ENCODE assay signal across 8 mouse cellular contexts in the genomic region with DNA sequence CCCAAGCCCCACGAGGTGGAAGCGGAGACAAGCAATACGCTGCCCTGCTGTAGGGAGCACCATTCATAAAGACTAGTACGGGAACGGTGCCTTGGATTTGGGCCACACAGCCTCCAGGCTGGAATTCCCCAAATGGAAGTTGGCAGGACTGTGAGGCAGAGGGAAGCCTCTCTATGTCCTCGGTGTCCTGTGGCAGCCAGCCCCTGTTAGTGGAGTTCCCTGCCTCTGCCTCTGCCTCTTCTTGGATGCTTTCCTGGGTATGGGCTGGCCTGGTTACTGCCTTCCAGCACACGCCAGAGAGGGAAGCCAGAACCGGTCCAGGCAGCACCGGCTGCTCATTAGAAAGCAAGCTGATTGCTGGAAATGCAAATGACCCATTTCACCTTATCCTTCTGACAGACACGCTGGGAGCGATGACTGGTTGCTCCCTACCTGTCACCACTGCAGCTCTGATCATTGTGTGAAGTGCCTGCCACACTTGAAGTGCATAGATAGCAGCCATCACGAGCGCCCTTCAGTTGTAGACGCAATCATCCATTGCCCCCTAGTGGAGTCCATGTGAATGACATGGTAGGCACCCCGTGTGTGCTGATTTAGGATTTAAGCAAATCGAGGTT. TPM values are rescaled to one million over a fixed set of nuclear protein-coding genes. Genes with fewer than 3 reads are reported as not detected.
DNase-seq lines count a peak whose midpoint lies in the region; ATAC-seq lines count a peak whose summit lies in the region.

No protein-coding gene starts in this region.

- H3K9ac ChIP-seq in hindbrain, embryonic 15.5 days = peak overlapping the region; percentile 24; the same call in 1 of the 2 replicates

- H3K36me3 ChIP-seq in hindbrain, embryonic 15.5 days = no peaks in the 10 kb centered on the region

- H3K4me3 ChIP-seq in hindbrain, embryonic 15.5 days = no peak overlapping the region

- no peaks in the 10 kb centered on the region for H3K27me3 ChIP-seq in hindbrain, embryonic 15.5 days

- H3K27ac ChIP-seq in hindbrain, embryonic 15.5 days (replicated peaks) = peak overlapping the region; percentile 89

- H3K4me2 ChIP-seq in hindbrain, embryonic 15.5 days = peak overlapping the region; percentile 41

- H3K9me3 ChIP-seq in hindbrain, embryonic 15.5 days = no peaks in the 10 kb centered on the region

- peaks cover 52% of the 10 kb centered on the region for H3K4me1 ChIP-seq in hindbrain, embryonic 15.5 days (replicated peaks)

- peak; percentile 82 for ATAC-seq in hindbrain, embryonic 15.5 days (ENCODE audit: low FRiP score, low read depth)
- ATAC-seq in megakaryocyte, adult 5-6 weeks (ENCODE audit: poor library complexity, severe bottlenecking) = peak; percentile 79

- WGBS in hindbrain, embryonic 15.5 days = 8% methylated on average over 16 of the region's 16 CpGs

- peak; percentile 61 for DNase-seq in WW6 (ENCODE audit: low read depth, low spot score)
- DNase-seq in cerebellum, postnatal 36 days = peak; percentile 82 to 90
- peak; percentile 85 for DNase-seq in gastrocnemius, adult 18-20 months (ENCODE audit: low spot score)
- DNase-seq in layer of hippocampus, postnatal 36 days = peak; percentile 86 to 88
- peak; percentile 92 for DNase-seq in right cerebral cortex, adult 18-20 months
- DNase-seq in urinary bladder, postnatal 10 days (ENCODE audit: low spot score) = peak; percentile 33

RNA-seq across cellular contexts. Expression of gene Wdr95, which starts 4.1 kb away (rescaled TPM):
- not detected for total RNA-seq in gastrocnemius, adult 18-20 months (2021)
- 0.13 and 0.43 TPM in 2 replicates for polyA plus RNA-seq in hindbrain, embryonic 15.5 days (2015; fragmentation: Nextera tagmentation; extraction: Ambion mirVana)
- total RNA-seq in layer of hippocampus, postnatal 36 days (2021) = 1 to 10 TPM in 1 of 2 experiments, under 1 TPM in 1; 0.62 to 2.4 TPM
- total RNA-seq in megakaryocyte, adult 5-6 weeks (2015) = 0.40 and 1.2 TPM in 2 replicates
- total RNA-seq in megakaryocyte, adult 5-6 weeks (2017) = 0.15 and 0.65 TPM in 2 replicates

Comparison
In these comparisons a context has a peak if more than half of its experiments do, and no peak if none do; other contexts are left out.
1. DNase-seq: peak in every context shown above with its lines; median percentile 92 in right cerebral cortex, adult 18-20 months; 87 in layer of hippocampus, postnatal 36 days; 86 in cerebellum, postnatal 36 days; 85 in gastrocnemius, adult 18-20 months; 61 in WW6; 33 in urinary bladder, postnatal 10 days.